Mouse (Mus musculus) MEL-GATA-1-ER (cell line): ENCODE data around the gene Pyy.

Experiments used
- DNase-seq: peaks from one replicate; pipeline ENCODE4 v3.0.0-alpha.2; 2012; ENCODE audit warnings: low read depth; ENCODE audit errors: extremely low read depth

Gene Pyy

GRCm38 (mm10) chr11:102107732-102108131 is at the start of gene Pyy:
Gene Pyy (minus strand): TSS chr11:102107832.
- DNase-seq, result no peak

GRCm38 (mm10) chr11:102156786-102157089 is 49.1 kb upstream of the Pyy start:
- DNase-seq, result no peak

- DNase-seq, result peak; percentile 87
These were observed 48.6 kb upstream of the Pyy start, which contains the start of gene Tmem101 for GRCm38 (mm10) chr11:102156039-102156785. Gene Tmem101 (minus strand): TSS chr11:102156404.

GRCm38 (mm10) chr11:102147213-102147989 is 39.8 kb upstream of the Pyy start:
- DNase-seq, result no peak

GRCm38 (mm10) chr11:102146531-102146930 is 38.9 kb upstream of the Pyy start:
- no peak for DNase-seq

GRCm38 (mm10) chr11:102146005-102146404 is 38.4 kb upstream of the Pyy start:
- DNase-seq, result no peak

- DNase-seq, result no peak
These were observed 37.9 kb upstream of the Pyy start, which contains the start of gene Nags for GRCm38 (mm10) chr11:102145471-102146001. Gene Nags (plus strand): TSS chr11:102145513.

GRCm38 (mm10) chr11:102144957-102145470 is 37.4 kb upstream of the Pyy start:
- DNase-seq, result no peak

GRCm38 (mm10) chr11:102142355-102142754 is 34.7 kb upstream of the Pyy start:
- no peak for DNase-seq

GRCm38 (mm10) chr11:102140508-102140907 is 32.9 kb upstream of the Pyy start:
- DNase-seq, result peak; percentile 63

- DNase-seq, result no peak
These were observed 30.8 kb upstream of the Pyy start for GRCm38 (mm10) chr11:102138447-102138740.

- DNase-seq, result peak; percentile 89
These were observed 30.2 kb upstream of the Pyy start for GRCm38 (mm10) chr11:102137625-102138446.

- no peak for DNase-seq
These were observed 26.9 kb upstream of the Pyy start for GRCm38 (mm10) chr11:102134516-102134915.

- DNase-seq, result no peak
These were observed 9.8 kb upstream of the Pyy start for GRCm38 (mm10) chr11:102117386-102117785.

GRCm38 (mm10) chr11:102116241-102116640 is 8.6 kb upstream of the Pyy start:
- DNase-seq, result no peak

GRCm38 (mm10) chr11:102111576-102111975 is 3.9 kb upstream of the Pyy start:
- DNase-seq, result no peak

- DNase-seq, result no peak
These were observed 721 bp downstream of the Pyy start for GRCm38 (mm10) chr11:102106911-102107310.

GRCm38 (mm10) chr11:102102485-102103258 is 5.0 kb downstream of the Pyy start:
- peak; percentile 50 for DNase-seq

GRCm38 (mm10) chr11:102101219-102101618 is 6.4 kb downstream of the Pyy start, which contains the start of gene Ppy:
Gene Ppy (minus strand): TSS chr11:102101319.
- no peak for DNase-seq

- DNase-seq, result peak; percentile 84
These were observed 10.7 kb downstream of the Pyy start for GRCm38 (mm10) chr11:102096887-102097391.
